Mouse (Mus musculus): ENCODE data around the gene Nkx6-1. TPM values are rescaled to one million over a fixed set of nuclear protein-coding genes. Genes with fewer than 3 reads are reported as not detected.

Nkx6-1 gene
- polyA plus RNA-seq, 1 experiment: 0.21 TPM

- peaks cover 7% of the 10 kb centered on the region; the same call in 1 of the 2 replicates for H3K9me3 ChIP-seq
- TF ChIP-seq GATA1 (IDR thresholded peaks at IDR 0.05; ENCODE audit: borderline replicate concordance, low read length) (no peak), FLI1 (IDR thresholded peaks at IDR 0.05; ENCODE audit: low read length) (no peak)
- H3K36me3 ChIP-seq (replicated peaks; ENCODE audit: low read length): no peaks in the 10 kb centered on the region
- peaks cover 39% of the 10 kb centered on the region for H3K4me1 ChIP-seq
- H3K4me3 ChIP-seq (replicated peaks): no peak overlapping the region
- peaks cover 60% of the 10 kb centered on the region for H3K27me3 ChIP-seq (replicated peaks)
These were observed 3.7 kb upstream of the Nkx6-1 start for GRCm38 (mm10) chr5:101668475-101668874.

GRCm38 (mm10) chr5:101668028-101668427, 3.2 kb upstream of the Nkx6-1 start:
- Histone ChIP-seq H3K4me3 (replicated peaks) (no peak overlapping the region), H3K27me3 (replicated peaks) (peaks cover 65% of the 10 kb centered on the region), H3K9me3 (peaks cover 9% of the 10 kb centered on the region; the same call in 1 of the 2 replicates), H3K4me1 (peaks cover 43% of the 10 kb centered on the region), H3K36me3 (replicated peaks; ENCODE audit: low read length) (no peaks in the 10 kb centered on the region)
- TF ChIP-seq FLI1 (IDR thresholded peaks at IDR 0.05; ENCODE audit: low read length) (no peak), GATA1 (IDR thresholded peaks at IDR 0.05; ENCODE audit: borderline replicate concordance, low read length) (no peak)

DNA sequence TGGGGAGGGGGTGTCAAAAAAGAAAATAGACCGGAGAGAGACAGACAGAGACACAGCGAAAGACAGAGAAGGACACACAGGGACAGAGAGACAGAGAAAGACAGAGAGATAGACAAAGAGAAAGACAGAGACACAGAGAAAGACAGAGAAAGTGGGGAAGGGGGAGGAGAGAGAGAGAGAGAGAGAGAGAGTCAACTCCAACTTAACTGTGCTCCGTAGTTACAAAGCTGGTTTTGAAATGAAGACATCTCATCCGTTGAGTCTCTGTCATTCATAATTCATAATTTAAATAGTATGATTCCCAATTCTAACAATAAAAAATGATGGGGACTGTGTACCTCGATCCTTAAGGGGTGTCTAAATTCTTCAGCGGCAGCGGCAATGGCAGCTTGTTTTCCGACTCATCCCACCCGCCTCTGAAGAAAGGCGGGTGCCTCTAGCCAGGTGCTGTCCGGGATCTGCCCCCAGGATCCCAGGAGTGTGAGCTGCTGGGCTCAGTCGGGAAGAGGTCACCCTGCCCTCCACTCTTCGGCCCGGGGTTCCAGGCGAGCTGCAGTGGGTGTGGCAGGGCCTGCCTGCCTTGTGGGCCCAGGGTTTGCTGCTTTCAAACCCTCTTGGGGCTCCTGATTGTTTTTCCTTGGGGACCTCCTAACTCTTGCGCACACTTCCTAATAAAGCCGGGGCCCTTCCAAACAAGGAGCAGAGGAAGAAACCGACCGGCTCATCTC, 2.6 kb upstream of the Nkx6-1 start:
- Histone ChIP-seq H3K4me3 (replicated peaks) (no peak overlapping the region), H3K27me3 (replicated peaks) (peaks cover 71% of the 10 kb centered on the region), H3K36me3 (replicated peaks; ENCODE audit: low read length) (no peaks in the 10 kb centered on the region), H3K4me1 (peaks cover 46% of the 10 kb centered on the region), H3K9me3 (peaks cover 12% of the 10 kb centered on the region; the same call in 1 of the 2 replicates)
- TF ChIP-seq GATA1 (IDR thresholded peaks at IDR 0.05; ENCODE audit: borderline replicate concordance, low read length) (no peak), FLI1 (IDR thresholded peaks at IDR 0.05; ENCODE audit: low read length) (no peak)

DNA sequence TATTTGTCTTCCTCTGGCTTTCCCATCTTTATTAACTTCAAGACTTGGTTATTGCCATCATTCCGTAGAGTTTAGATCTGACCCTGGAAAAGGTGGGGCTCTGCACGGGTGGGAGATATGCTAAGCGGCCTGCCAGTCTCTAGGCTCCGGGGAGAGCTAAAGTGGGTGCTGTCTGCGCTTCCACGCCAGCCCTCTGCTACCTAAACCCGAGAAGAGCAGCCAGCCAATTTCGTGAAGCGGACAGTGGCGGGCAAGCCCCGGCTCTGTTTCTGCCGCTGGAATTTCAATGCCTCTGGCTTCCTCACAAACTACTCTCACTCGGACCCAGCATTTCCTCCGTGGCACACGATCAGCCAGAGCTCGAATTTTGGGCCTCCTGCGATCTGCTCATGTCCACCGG, 1.9 kb upstream of the Nkx6-1 start:
- no peaks in the 10 kb centered on the region for H3K36me3 ChIP-seq (replicated peaks; ENCODE audit: low read length)
- TF ChIP-seq GATA1 (IDR thresholded peaks at IDR 0.05; ENCODE audit: borderline replicate concordance, low read length) (no peak), FLI1 (IDR thresholded peaks at IDR 0.05; ENCODE audit: low read length) (no peak)
- H3K4me3 ChIP-seq (replicated peaks): no peak overlapping the region
- H3K4me1 ChIP-seq: peaks cover 46% of the 10 kb centered on the region
- peaks cover 16% of the 10 kb centered on the region; the same call in 1 of the 2 replicates for H3K9me3 ChIP-seq
- H3K27me3 ChIP-seq (replicated peaks): peaks cover 78% of the 10 kb centered on the region

DNA sequence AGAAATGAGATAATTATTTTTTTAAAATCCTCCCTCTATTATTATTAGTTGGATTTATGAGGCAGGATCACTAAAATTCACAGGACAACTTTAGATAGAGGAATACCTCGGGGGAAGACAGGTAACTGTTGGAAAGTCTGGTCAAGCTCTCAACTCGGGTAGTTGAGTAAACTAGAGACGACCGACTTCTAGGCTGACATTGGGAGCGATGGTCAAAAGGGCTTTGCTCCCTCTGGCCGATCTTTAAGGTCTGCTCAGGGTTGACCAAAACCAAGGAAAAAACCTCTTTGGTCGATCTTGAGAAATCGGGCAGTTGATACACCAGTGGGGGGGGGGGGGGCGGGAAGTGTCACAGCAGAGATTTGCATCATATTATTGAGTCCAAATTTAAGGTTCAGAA, 1.3 kb upstream of the Nkx6-1 start:
- H3K27me3 ChIP-seq (replicated peaks): peaks cover 84% of the 10 kb centered on the region
- H3K4me1 ChIP-seq: peaks cover 46% of the 10 kb centered on the region
- no peaks in the 10 kb centered on the region for H3K36me3 ChIP-seq (replicated peaks; ENCODE audit: low read length)
- H3K4me3 ChIP-seq (replicated peaks): no peak overlapping the region
- H3K9me3 ChIP-seq: peaks cover 18% of the 10 kb centered on the region; the same call in 1 of the 2 replicates
- no peak for TF ChIP-seq GATA1 (IDR thresholded peaks at IDR 0.05; ENCODE audit: borderline replicate concordance, low read length)
- no peak for TF ChIP-seq FLI1 (IDR thresholded peaks at IDR 0.05; ENCODE audit: low read length)

GRCm38 (mm10) chr5:101664423-101664921, 324 bp downstream of the Nkx6-1 start:
- Histone ChIP-seq H3K4me3 (replicated peaks) (peak overlapping the region; percentile 89), H3K36me3 (replicated peaks; ENCODE audit: low read length) (no peaks in the 10 kb centered on the region), H3K4me1 (peaks cover 37% of the 10 kb centered on the region), H3K27me3 (replicated peaks) (peaks cover 99% of the 10 kb centered on the region), H3K9me3 (peaks cover 18% of the 10 kb centered on the region; the same call in 1 of the 2 replicates)
- TF ChIP-seq FLI1 (IDR thresholded peaks at IDR 0.05; ENCODE audit: low read length): no peak
- no peak for TF ChIP-seq GATA1 (IDR thresholded peaks at IDR 0.05; ENCODE audit: borderline replicate concordance, low read length)

DNA sequence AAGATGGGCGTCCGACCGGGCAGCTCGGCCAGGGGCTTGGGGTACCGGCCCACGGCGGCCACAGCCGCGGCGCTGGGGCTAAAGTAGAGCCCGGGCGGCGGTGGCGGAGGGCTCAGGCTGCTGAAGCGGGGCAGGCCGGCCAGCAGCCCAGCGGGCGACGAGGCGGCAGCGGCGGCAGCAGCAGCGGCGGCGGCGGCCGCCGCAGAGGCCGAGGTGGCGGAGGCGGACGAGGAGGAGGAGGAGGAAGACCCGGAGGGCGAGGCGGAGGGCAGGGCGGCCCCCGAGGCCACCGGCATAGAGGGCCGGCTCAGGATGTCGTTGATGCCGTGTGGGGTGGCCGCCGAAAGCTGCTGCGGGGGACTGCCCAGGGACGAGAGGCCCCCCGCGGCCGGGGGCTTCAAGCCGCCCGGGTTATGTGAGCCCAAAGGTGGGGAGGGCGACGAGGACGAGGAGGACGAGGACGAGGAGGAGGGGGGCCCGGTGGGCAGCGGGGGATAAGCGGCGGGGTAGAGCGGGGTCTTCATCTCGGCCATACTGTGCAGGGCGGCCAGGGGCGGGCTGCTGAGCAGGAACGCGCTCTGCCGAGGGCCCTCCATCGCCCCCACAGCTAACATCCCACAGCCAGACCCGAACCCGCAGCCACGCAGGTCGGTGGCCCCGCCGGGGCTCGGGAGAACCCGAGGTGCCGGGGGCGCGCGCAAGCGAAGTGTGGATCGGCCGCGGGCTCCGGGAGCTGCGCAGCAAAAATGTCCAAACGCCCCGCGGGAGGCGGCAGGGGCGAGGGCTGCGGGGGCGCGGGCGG, 974 bp downstream of the Nkx6-1 start:
- H3K4me3 ChIP-seq (replicated peaks): peak overlapping the region; percentile 80
- no peak for TF ChIP-seq GATA1 (IDR thresholded peaks at IDR 0.05; ENCODE audit: borderline replicate concordance, low read length)
- no peak for TF ChIP-seq FLI1 (IDR thresholded peaks at IDR 0.05; ENCODE audit: low read length)
- peaks cover 21% of the 10 kb centered on the region; the same call in 1 of the 2 replicates for H3K9me3 ChIP-seq
- peaks cover 100% of the 10 kb centered on the region for H3K27me3 ChIP-seq (replicated peaks)
- peaks cover 41% of the 10 kb centered on the region for H3K4me1 ChIP-seq
- H3K36me3 ChIP-seq (replicated peaks; ENCODE audit: low read length): no peaks in the 10 kb centered on the region

GRCm38 (mm10) chr5:101663176-101663575, 1.6 kb downstream of the Nkx6-1 start:
- peaks cover 21% of the 10 kb centered on the region; the same call in 1 of the 2 replicates for H3K9me3 ChIP-seq

DNA sequence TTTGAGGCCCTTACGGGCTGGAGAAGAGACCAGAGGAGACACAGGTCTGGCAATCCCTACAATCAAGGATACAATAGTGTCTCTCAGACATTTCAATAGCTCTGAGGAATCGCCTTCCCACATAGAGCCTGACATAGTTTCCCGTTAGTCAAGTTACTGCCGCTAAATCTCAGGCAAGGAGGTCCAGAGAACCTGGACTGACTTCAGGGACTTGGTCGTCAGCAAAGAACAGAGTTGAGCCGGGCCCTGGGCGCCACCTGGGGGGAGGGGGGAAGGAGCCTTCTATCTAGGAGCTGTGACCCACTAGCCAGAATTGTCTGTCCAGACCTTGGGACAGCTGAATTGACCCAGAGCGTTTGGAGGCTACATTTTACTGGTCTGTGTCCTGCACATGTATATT, 2.3 kb downstream of the Nkx6-1 start:
- H3K9me3 ChIP-seq: peaks cover 21% of the 10 kb centered on the region; the same call in 1 of the 2 replicates
- H3K27me3 ChIP-seq (replicated peaks): peaks cover 100% of the 10 kb centered on the region
- peaks cover 46% of the 10 kb centered on the region for H3K4me1 ChIP-seq
- no peak overlapping the region for H3K4me3 ChIP-seq (replicated peaks)
- no peak for TF ChIP-seq FLI1 (IDR thresholded peaks at IDR 0.05; ENCODE audit: low read length)
- no peaks in the 10 kb centered on the region for H3K36me3 ChIP-seq (replicated peaks; ENCODE audit: low read length)

More at GRCm38 (mm10) chr5:101663176-101663575, 1.6 kb downstream of the Nkx6-1 start:
- H3K27me3 ChIP-seq (replicated peaks): peaks cover 100% of the 10 kb centered on the region
- peak overlapping the region; percentile 46 for H3K4me3 ChIP-seq (replicated peaks)
- H3K36me3 ChIP-seq (replicated peaks; ENCODE audit: low read length): no peaks in the 10 kb centered on the region
- TF ChIP-seq GATA1 (IDR thresholded peaks at IDR 0.05; ENCODE audit: borderline replicate concordance, low read length): no peak
- peaks cover 42% of the 10 kb centered on the region for H3K4me1 ChIP-seq
